Mouse (Mus musculus): ENCODE results near the gene Iqsec1.

Gene Iqsec1

DNA sequence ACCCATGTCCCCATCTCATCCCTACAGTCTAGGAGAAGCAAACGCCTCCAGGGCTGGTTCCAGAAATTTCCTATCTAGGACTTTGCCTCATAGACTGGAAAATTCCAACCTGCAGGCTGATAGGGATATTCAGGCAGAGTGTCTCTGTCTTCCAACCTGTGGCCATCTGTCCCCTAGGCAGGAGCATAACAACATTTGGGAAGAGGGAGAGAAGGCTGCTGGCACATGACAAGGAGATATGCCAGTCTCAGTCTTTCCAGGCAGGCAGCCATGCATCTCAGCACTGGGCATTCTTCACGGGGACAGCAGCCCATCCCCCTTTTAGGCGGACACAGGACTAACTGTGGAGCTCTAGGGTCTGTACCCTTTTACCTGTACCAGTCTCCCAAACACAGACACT, 176.4 kb downstream of the Iqsec1 start:
- no peak for DNase-seq (ENCODE audit: low read depth)

- DNase-seq (ENCODE audit: low read depth) = no peak
Observed at GRCm38 (mm10) chr6:90810576-90810975, 177.9 kb downstream of the Iqsec1 start.

GRCm38 (mm10) chr6:90809960-90810362, 178.5 kb downstream of the Iqsec1 start:
- DNase-seq (ENCODE audit: low read depth) = peak; percentile 85

DNA sequence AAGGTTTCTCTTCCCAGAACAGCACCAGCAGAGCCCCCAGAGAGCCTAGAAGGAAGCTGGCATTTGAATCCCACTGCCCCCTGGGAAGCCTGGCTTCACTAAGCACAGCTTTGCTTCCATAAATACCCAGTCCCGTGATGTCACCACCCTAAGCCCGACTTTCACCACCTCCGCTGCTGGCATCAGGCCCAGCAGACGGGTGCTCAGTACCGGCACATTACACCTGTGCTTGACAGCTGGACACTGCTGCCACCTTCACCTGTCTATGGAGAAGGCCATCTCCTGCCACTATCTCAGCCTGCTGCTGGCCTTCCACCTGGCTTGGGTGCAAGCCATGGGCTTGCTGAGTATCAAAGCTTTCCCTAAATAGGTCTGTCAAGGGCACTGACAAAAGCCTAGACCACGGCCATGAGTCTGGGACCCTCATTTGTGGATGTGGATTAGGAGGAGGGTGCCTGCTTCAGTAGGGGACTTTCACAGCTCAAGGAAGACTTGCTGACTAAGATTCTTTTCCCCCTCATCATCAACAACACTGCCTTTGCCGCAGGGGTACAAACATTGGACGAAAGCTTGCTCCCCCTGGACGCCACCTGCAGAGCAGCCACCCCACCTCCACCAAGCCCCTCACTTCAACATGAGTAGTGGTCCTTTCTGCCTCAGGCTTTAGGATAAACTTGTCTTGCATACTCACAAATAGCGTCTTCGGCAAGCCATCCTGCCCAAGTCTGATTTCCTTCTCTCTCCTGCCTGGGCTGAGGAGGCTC, 179.2 kb downstream of the Iqsec1 start:
- no peak for DNase-seq (ENCODE audit: low read depth)

DNA sequence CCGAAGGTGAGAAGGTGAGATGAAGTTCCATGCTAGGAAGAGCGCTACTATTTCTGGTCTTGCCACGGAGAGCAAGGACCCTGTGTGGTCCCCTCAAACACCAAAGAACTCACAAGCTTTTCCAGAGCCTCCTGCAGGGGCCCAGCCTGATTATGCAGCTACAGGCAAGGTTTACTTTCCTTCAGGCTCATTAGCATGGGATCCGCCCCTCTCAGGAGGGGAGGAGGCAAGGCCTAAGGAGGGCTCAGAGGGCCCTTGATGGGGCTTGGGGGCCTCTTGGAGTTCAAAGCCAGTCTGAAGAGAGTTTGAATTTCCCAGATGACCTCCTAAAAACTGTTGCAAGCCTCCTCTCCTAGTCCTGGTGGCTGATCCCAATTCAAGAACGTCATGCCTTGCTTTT, 179.9 kb downstream of the Iqsec1 start:
- peak; percentile 20 for DNase-seq (ENCODE audit: low read depth)

- no peak for DNase-seq (ENCODE audit: low read depth)
Observed at GRCm38 (mm10) chr6:90808134-90808533, 180.4 kb downstream of the Iqsec1 start.

- peak; percentile 23 for DNase-seq (ENCODE audit: low read depth)
Observed at GRCm38 (mm10) chr6:90807581-90807980, 180.9 kb downstream of the Iqsec1 start.

- no peak for DNase-seq (ENCODE audit: low read depth)
Observed at GRCm38 (mm10) chr6:90806743-90807142, 181.7 kb downstream of the Iqsec1 start.

- no peak for DNase-seq (ENCODE audit: low read depth)
Observed at GRCm38 (mm10) chr6:90805101-90805500, 183.4 kb downstream of the Iqsec1 start.

DNA sequence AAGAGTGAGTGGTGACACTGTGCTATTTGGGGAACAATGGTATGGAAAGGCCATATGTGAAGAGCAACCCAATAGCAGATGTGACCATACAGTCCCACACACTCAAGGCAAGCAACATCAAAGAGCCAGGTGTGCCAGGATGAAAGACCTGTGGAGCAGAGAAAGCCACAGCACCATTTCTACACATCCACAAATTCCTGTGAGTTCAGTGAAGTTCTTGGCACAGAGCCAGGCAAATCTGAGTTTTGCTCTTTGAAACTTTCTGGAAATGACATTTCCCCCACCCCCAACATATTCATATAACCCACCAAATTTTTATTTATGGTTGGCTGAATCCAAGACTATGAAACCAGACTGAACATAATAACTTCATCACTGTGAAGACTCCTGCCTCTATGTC, 183.8 kb downstream of the Iqsec1 start:
- DNase-seq (ENCODE audit: low read depth) = no peak

- DNase-seq (ENCODE audit: low read depth) = no peak
Observed at GRCm38 (mm10) chr6:90802604-90803003, 185.9 kb downstream of the Iqsec1 start.

- no peak for DNase-seq (ENCODE audit: low read depth)
Observed at GRCm38 (mm10) chr6:90802058-90802457, 186.4 kb downstream of the Iqsec1 start.

GRCm38 (mm10) chr6:90800825-90801224, 187.7 kb downstream of the Iqsec1 start:
- DNase-seq (ENCODE audit: low read depth) = no peak

GRCm38 (mm10) chr6:90799116-90799515, 189.4 kb downstream of the Iqsec1 start:
- DNase-seq (ENCODE audit: low read depth) = no peak

DNA sequence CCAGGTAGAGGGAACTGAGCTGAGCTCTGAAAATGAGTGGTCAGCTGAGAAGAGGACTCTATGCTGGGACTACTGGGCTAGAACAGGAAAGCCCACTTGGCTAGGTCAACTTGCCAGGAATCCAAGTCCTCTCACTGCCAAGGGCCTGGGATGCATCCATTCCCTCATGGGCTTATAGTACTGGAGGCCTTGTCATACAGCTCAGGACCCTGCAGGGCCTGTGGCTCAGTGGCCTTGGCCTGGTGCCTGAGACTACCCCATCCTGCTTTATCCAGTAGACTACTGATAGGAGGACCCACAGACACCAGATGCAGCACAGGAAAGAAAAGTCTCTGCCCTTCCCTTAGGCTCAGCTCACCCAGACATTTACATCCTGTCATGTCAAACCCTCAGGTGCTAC, 190.3 kb downstream of the Iqsec1 start:
- DNase-seq (ENCODE audit: low read depth) = no peak

DNA sequence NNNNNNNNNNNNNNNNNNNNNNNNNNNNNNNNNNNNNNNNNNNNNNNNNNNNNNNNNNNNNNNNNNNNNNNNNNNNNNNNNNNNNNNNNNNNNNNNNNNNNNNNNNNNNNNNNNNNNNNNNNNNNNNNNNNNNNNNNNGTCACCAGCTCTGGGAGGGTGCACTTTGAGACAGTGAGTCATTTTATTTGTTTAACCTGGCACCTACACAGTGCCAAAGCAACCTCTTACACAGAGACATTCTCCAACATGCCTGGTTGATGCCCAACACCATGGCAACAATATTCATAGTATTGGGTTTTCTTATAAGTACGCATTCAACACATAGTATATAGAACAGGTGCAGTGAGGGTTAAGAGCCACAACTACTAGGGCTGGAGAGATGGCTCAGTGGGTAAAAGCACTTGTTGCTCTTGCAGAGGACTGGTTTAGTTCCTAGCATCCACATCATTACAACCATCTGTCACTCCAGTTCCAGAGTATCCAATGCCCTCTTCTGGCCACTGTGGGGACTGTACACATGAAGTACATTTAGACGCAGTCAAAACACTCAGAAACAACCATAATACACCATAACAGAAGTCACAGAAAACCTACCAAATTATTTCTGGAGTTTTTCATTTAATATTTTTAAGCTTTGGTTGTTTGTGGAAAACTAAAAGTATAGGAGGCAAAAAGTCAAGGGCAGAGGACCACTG, 191.4 kb downstream of the Iqsec1 start:
- no peak for DNase-seq (ENCODE audit: low read depth)

GRCm38 (mm10) chr6:90790901-90791300, 197.6 kb downstream of the Iqsec1 start:
- no peak for DNase-seq (ENCODE audit: low read depth)

- no peak for DNase-seq (ENCODE audit: low read depth)
Observed at GRCm38 (mm10) chr6:90789520-90789919, 199.0 kb downstream of the Iqsec1 start.

- DNase-seq (ENCODE audit: low read depth) = no peak
Observed at GRCm38 (mm10) chr6:90787587-90787986, 200.9 kb downstream of the Iqsec1 start.

GRCm38 (mm10) chr6:90787036-90787435, 201.4 kb downstream of the Iqsec1 start:
- no peak for DNase-seq (ENCODE audit: low read depth)

DNA sequence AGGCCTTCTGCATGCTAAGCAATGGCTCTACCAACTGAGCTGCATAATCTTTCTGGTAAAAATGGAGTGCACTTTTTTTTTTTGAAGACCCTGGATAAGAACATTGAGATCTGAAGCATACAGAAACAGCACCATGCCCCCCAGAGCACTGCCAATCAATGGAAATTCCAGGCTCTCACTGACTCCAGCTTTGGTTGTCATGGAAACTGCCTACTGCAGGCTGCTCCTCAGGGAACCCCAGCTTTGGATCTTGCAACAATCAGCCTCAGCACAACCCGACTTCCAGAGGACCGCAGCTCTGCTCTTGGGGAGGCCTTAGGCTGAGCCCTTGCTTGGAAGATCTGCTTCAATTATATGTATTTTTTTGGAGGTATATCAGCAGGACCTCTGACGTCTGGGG, 201.9 kb downstream of the Iqsec1 start:
- DNase-seq (ENCODE audit: low read depth) = no peak

DNA sequence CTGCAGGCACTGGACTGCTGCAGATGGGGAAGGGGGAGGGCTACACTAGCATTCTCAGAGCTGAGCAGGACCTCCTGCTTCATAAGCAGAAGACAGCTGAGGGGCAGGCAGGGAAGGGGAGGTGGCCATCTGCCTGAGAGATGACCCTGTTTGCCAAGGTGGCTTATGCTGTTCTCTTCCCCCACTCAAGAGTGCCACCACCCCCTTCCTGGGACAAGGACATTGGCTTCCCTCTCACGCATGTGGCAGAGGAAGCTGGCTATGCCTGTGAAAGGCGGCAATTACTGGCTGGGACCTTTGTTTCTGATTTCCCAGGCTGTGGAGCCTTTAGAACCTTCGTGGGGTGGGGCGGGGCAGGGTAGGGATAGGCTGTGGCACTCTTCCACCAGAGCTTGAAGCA, 204.5 kb downstream of the Iqsec1 start:
- DNase-seq (ENCODE audit: low read depth) = no peak

DNA sequence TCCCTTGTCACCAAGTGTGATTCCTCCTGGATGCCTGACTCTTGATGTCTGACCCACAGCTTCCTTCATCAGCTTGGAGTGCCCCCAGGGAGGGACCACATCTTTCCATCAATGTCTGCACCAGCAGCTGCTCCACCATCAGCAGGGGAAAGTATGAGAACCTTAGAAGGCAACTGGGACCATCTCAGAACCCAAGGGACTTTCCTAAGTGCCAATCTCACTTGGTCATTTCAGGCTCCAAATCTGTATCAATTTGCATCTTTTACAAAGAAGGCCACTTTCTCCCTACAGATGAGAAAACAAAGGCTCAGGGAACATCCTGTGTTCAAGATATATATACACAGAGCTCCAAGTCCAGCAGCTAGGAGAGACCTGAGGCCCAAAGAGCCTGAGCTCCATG, 205.3 kb downstream of the Iqsec1 start:
- no peak for DNase-seq (ENCODE audit: low read depth)
